Mouse (Mus musculus) cerebellum, adult 2 months (tissue): Measurements from ENCODE around the gene Siae. TPM values are rescaled to one million over a fixed set of nuclear protein-coding genes. Genes with fewer than 3 reads are reported as not detected.

Experiments used
- DNase-seq, 2 experiments: peaks; one replicate each; pipeline ENCODE4 v3.0.0; 2021
- H3K27ac ChIP-seq: fragments of 200-500 bp; 2 replicates; pipeline ENCODE4 v1.5.1; 2012; ENCODE audit warnings: low read length, control low read depth, inconsistent platforms; ENCODE audit not compliant: insufficient read depth
- H3K27me3 ChIP-seq: fragments of 200-500 bp; 2 replicates; pipeline ENCODE4 v1.6.1; 2012; ENCODE audit warnings: inconsistent platforms, mild to moderate bottlenecking, low read length, moderate library complexity; ENCODE audit not compliant: control insufficient read depth, insufficient read depth
- H3K4me1 ChIP-seq: fragments of 200-500 bp; 2 replicates; pipeline ENCODE4 v1.6.1; 2011; ENCODE audit warnings: low read length; ENCODE audit not compliant: control insufficient read depth, insufficient read depth
- H3K4me3 ChIP-seq: fragments of 200-500 bp; replicated peaks from 2 replicates; pipeline ENCODE3; 2011; ENCODE audit warnings: mild to moderate bottlenecking, low read depth, low read length, control low read depth; ENCODE audit not compliant: insufficient read depth
- CTCF ChIP-seq: fragments of 200-500 bp; IDR thresholded peaks from 2 replicates; pipeline ENCODE4 v1.5.1; 2011; ENCODE audit warnings: low read depth, mild to moderate bottlenecking, control low read depth, low read length, moderate library complexity, borderline replicate concordance; ENCODE audit not compliant: insufficient read depth
- POLR2A ChIP-seq: fragments of 200-500 bp; IDR thresholded peaks from 2 replicates; pipeline ENCODE4 v1.6.1; 2011; ENCODE audit warnings: low read length, control low read depth, borderline replicate concordance; ENCODE audit not compliant: insufficient read depth
- WGBS: fragments of 180-500 bp; shearing (Covaris S2); methylation state at CpG from one replicate; pipeline ENCODE4 v1.1.7; 2018; 5-methylcytosine and 5-hydroxymethylcytosine counted together
- polyA plus RNA-seq: library from polyadenylated mRNA; depleted of rRNA; stranded (reverse); fragments of >200 nt; gene quantifications from 2 replicates; pipeline ENCODE4 v1.2.3, GENCODE M21; 2012

Gene Siae
- polyA plus RNA-seq, 1 experiment, result 15.9 TPM

- 24% methylated on average over 17 of the region's 17 CpGs for WGBS
- no peak for DNase-seq
Measured at GRCm38 (mm10) chr9:37545166-37545610, 10.3 kb upstream of the Siae start.

DNA sequence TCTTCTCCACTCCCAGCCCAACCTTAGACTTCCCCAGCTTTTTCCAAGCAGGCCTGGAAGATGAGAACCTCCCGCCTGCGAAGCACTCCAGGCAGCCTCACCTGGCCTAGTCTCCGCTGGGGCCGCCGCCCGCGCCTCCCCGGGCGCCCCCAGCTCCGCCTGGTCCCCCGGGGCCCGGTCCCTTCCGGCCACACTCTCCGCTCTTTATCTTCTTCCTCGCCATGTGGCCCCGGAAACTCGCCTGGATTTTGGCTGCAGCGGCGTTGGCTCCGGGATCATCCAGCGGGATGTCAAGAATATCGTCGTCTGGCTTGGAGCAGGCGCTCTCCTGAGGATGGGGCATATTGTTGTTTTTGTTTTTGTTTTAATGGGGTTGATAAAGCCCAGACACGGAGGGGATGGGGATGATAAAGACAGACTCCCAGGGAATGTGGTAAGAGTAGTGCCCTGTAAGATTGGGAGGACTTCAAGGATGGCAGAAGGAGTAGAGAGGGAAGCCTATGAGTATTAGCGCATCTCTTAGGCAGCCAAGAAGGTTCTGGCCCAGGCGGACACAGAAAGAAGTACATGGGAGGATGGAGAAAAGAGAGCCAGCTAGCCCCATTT, 9.5 kb upstream of the Siae start:
- no peak overlapping the region for H3K4me3 ChIP-seq
- TF ChIP-seq POLR2A (no peak), CTCF (no peak)
- DNase-seq, result no peak
- H3K27ac ChIP-seq, result no peak overlapping the region
- no peaks in the 10 kb centered on the region for H3K4me1 ChIP-seq
- WGBS, result 30% methylated on average over 27 of the region's 27 CpGs
- no peaks in the 10 kb centered on the region for H3K27me3 ChIP-seq

More at GRCm38 (mm10) chr9:37545166-37545610, 10.3 kb upstream of the Siae start:
- Histone ChIP-seq H3K27me3 (no peaks in the 10 kb centered on the region), H3K4me1 (no peaks in the 10 kb centered on the region), H3K27ac (no peak overlapping the region), H3K4me3 (peak overlapping the region; percentile 50)
- TF ChIP-seq POLR2A (no peak), CTCF (no peak)

GRCm38 (mm10) chr9:37546889-37547288, 8.6 kb upstream of the Siae start:
- 88% methylated on average over 1 of the region's 1 CpGs for WGBS
- Histone ChIP-seq H3K4me1 (no peaks in the 10 kb centered on the region), H3K27ac (no peak overlapping the region), H3K27me3 (no peaks in the 10 kb centered on the region), H3K4me3 (no peak overlapping the region)
- no peak for TF ChIP-seq POLR2A
- no peak for TF ChIP-seq CTCF
- no peak for DNase-seq

DNA sequence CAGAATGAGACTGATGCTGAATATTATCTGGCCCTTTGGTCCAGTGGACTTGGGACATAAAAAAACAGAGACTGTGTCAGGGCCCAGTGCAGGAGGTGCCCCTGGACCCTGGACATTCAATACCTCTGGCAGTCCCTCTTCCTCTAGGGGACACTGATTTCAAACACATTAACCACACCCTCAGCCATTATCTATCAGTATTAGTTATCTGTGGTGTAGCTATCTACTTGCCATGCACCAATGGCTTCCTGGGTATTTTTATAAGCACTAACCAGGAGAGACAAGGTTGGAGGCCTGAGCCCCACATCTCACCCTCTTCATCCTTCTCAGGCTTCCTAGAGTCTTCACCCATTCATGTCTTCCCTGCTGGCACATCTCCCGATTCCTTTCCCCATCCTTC, 5.1 kb upstream of the Siae start:
- 57% methylated on average over 1 of the region's 1 CpGs for WGBS
- DNase-seq, result no peak
- no peaks in the 10 kb centered on the region for H3K4me1 ChIP-seq
- H3K27me3 ChIP-seq, result no peaks in the 10 kb centered on the region; the same call in 1 of the 2 replicates
- TF ChIP-seq CTCF (no peak), POLR2A (no peak)
- no peak overlapping the region for H3K27ac ChIP-seq
- no peak overlapping the region for H3K4me3 ChIP-seq

- WGBS, result 5% methylated on average over 23 of the region's 23 CpGs
- DNase-seq, result no peak
- Histone ChIP-seq H3K27ac (no peak overlapping the region), H3K27me3 (no peaks in the 10 kb centered on the region; the same call in 1 of the 2 replicates), H3K4me1 (no peaks in the 10 kb centered on the region), H3K4me3 (peak overlapping the region; percentile 15)
- TF ChIP-seq CTCF, result no peak
- TF ChIP-seq POLR2A, result no peak
Measured at GRCm38 (mm10) chr9:37551751-37552531, 3.6 kb upstream of the Siae start.

GRCm38 (mm10) chr9:37552536-37553293, 2.8 kb upstream of the Siae start, which contains the start of gene Nrgn:
Gene Nrgn (minus strand): TSS chr9:37552904.
- TF ChIP-seq POLR2A (no peak), CTCF (no peak)
- Histone ChIP-seq H3K4me3 (peak within 1 kb of the TSS; percentile 15), H3K27ac (no peak within 1 kb of the TSS), H3K27me3 (no peaks in the 10 kb centered on the region; the same call in 1 of the 2 replicates), H3K4me1 (no peaks in the 10 kb centered on the region)
- 7% methylated on average over 31 of the region's 31 CpGs for WGBS
- peak in 1 of 2 experiments; percentile 20 for DNase-seq

GRCm38 (mm10) chr9:37554279-37554678, 1.2 kb upstream of the Siae start:
- Histone ChIP-seq H3K27ac (no peak overlapping the region), H3K27me3 (no peaks in the 10 kb centered on the region; the same call in 1 of the 2 replicates), H3K4me3 (no peak overlapping the region), H3K4me1 (no peaks in the 10 kb centered on the region)
- no peak for TF ChIP-seq POLR2A
- no peak for TF ChIP-seq CTCF
- 93% methylated on average over 1 of the region's 1 CpGs for WGBS
- DNase-seq, result no peak
